Mouse (Mus musculus): ENCODE results near the gene Plin5. TPM values are rescaled to one million over a fixed set of nuclear protein-coding genes. Genes with fewer than 3 reads are reported as not detected.
A peak's percentile ranks its signal among the peaks of the same experiment; 100 is the strongest.
"Not testable (repeated sequence)": the region's sequence is repeated elsewhere in the genome, so short reads cannot be mapped to it uniquely, and the experiment has no call there.

Gene Plin5
- total RNA-seq, 2 experiments from 2014 or later, result 0.64 to 0.87 TPM

GRCm38 (mm10) chr17:56109219-56110051 is 8.0 kb downstream of the Plin5 start, which contains the start of gene Plin4:
TSS of gene Plin4 (minus strand) at chr17:56109803.
- no peak for DNase-seq (ENCODE audit: low spot score in 2 of 2)
- intact Hi-C loops (cut with DNase I), result no loop called here

DNA sequence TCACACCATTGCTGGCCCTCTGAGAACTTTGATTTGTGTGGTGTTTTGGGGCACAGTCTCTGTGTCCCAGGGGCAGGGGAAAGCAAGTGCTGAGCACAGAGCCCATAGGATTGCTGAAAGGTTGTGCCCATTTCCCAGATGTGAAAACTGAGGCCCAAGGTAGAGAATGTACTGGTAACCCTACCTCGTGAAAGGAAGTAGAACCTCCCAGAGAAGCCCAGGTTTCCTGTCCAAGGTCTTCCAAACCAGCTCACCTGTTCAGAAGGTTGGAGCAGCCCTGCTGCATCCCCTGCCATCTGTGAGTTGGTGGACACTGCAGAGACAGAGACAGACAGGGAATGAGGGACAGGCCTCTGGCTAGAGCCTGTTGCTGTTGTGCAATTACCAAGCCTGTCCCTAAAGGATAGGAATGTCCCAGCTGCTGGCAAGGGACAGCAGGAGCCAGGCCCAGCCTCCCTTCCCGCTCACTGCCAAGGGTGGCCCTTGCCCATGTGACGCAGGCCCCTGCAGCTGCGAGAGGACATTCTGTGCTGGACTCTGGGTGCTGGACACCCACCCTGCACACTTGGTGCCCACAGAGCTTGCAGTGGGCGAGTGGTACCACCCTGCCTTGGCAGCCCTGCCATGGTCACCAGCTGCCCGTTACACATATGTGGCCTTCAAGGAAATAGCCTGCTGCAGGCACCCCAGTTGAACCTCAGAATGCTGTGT is 8.9 kb downstream of the Plin5 start:
- intact Hi-C loops (cut with DNase I), result no loop called here
- DNase-seq (ENCODE audit: low spot score in 2 of 2), result peak; percentile 60 to 71

GRCm38 (mm10) chr17:56107736-56108135 is 9.7 kb downstream of the Plin5 start:
- intact Hi-C loops (cut with DNase I), result no loop called here
- no peak for DNase-seq (ENCODE audit: low spot score in 2 of 2)

DNA sequence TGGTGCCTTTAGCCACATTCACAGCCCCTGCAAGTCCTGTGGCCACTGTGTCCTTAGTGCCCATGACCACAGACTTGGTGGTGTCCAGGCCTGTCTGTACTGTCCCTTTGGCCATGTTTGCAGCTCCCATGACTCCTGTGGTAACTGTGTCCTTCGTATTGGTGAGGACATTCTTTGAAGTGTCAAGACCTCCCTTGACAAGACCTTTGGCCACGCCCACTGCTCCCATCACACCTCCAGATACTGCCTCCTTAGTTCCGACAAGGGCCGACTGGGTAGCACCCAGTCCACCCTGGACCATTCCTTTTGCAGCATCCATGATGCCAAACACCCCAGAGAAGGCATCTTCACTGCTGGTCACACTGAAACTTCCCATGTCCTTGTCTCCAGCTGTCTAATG is 10.4 kb downstream of the Plin5 start:
- intact Hi-C loops (cut with DNase I), result no loop called here
- DNase-seq (ENCODE audit: low spot score in 2 of 2), result no peak

DNA sequence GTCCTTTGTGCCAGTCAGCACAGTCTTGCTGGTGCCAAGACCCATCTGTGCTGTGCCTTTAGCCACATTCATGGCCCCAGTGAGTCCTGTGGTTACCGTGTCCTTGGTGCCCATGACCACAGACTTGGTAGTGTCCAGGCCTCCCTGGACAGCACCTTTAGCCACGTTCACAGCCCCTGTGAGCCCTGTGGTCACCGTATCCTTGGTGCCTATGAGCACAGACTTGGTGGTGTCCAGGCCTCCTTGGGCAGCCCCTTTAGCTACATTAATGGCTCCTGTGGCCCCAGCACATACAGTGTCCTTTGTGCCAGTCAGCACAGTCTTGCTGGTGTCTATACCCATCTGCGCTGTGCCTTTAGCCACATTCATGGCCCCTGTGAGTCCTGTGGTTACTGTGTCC is 11.0 kb downstream of the Plin5 start:
- intact Hi-C loops (cut with DNase I); DNase-seq (ENCODE audit: low spot score in 2 of 2): not testable (repeated sequence)

DNA sequence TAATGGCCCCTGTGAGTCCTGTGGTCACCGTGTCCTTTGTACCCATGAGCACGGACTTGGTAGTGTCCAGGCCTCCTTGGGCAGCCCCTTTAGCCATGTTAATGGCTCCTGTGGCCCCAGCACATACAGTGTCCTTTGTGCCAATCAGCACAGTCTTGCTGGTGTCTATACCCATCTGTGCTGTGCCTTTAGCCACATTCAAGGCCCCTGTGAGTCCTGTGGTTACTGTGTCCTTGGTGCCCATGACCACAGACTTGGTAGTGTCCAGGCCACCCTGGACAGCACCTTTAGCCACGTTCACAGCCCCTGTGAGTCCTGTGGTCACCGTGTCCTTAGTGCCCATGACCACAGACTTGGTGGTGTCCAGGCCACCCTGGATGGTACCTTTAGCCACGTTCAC is 12.6 kb downstream of the Plin5 start:
- intact Hi-C loops (cut with DNase I); DNase-seq (ENCODE audit: low spot score in 2 of 2): not testable (repeated sequence)

DNA sequence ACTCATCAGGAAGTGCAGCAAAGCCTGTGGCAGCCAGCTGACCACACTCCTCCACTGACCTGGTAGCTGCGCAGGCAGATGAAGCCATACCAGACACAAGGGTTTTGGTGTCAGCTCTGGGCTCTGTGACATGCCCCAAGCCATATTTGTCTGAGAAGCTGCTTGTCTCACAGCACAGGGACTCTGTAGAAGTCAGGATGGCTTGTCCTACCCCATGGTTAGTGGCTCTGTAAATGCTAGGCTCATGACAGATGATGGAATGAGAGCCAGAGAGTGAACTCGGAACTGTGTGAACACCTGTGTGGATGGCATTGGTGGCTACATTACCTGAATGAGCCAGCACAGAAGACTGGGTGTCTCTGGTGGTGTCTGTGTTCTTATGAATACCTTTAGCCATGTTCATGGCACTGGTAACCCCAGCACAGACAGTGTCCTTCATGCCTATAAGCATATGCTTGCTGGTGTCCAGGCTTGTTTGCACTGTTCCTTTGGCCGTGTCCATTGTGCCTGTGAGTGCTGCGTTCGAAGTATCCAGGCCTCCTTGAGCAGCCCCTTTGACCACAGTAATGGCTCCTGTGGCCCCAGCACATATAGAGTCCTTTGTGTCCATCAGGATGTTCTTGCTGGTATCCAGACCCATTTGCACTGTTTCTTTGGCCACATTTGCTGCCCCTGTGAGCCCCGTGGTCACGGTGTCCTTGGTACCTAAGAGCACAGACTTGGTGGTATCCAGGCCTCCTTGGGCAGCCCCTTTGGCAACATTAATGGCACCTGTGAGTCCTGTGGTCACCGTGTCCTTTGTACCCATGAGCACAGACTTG is 13.7 kb downstream of the Plin5 start:
- intact Hi-C loops (cut with DNase I), result no loop called here
- no peak for DNase-seq (ENCODE audit: low spot score in 2 of 2)

GRCm38 (mm10) chr17:56102927-56103326 is 14.5 kb downstream of the Plin5 start:
- intact Hi-C loops (cut with DNase I), result no loop called here

DNA sequence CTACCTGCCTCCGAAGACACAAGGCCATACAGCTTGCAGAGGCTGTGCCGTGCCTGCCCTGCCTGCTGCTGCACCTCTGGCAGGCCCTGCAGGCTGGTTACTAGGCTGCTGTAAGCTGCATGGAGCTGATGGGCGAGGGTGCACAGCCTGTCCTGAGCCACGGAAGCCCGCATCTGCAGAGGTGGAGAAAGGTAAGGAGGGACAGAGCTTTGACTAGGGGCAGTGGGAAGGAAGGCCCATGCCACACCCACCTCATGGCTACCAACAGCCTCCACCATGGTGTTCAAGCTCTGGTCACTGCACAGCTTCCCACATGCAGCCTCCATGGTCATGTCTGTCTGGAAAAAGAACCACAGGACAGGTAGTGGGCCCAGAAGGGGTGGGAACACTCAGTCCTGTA is 15.2 kb downstream of the Plin5 start:
- intact Hi-C loops (cut with DNase I), result no loop called here
- no peak for DNase-seq (ENCODE audit: low spot score in 2 of 2)

More at GRCm38 (mm10) chr17:56102927-56103326, 14.5 kb downstream of the Plin5 start:
- no peak for DNase-seq (ENCODE audit: low spot score in 2 of 2)

- intact Hi-C loops (cut with DNase I), result no loop called here
- no peak for DNase-seq (ENCODE audit: low spot score in 2 of 2)
Measured at GRCm38 (mm10) chr17:56100811-56101210, 16.6 kb downstream of the Plin5 start.

- no peak for DNase-seq (ENCODE audit: low spot score in 2 of 2)
- intact Hi-C loops (cut with DNase I), result no loop called here
Measured at GRCm38 (mm10) chr17:56098711-56099572, 18.5 kb downstream of the Plin5 start.

GRCm38 (mm10) chr17:56098180-56098579 is 19.2 kb downstream of the Plin5 start:
- DNase-seq (ENCODE audit: low spot score in 2 of 2), result no peak

DNA sequence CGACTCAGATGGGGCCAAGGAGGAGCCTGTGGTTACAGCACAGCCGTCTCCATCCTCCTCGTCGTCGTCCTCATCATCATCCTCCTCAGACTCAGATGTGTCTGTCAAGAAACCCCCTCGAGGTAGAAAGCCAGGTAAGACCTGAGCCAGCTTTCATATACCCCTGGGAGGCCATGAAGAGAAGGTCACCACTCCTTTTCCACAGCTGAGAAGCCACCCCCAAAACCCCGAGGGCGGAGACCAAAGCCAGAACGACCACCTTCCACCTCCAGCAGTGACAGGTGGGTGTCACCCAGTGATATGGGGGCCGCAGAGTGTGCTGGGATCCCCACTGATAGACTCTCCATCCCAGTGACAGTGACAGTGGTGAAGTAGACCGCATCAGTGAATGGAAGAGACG is 20.5 kb downstream of the Plin5 start:
- DNase-seq (ENCODE audit: low spot score in 2 of 2), result no peak
- intact Hi-C loops (cut with DNase I), result no loop called here

More at GRCm38 (mm10) chr17:56098180-56098579, 19.2 kb downstream of the Plin5 start:
- intact Hi-C loops (cut with DNase I), result no loop called here

DNA sequence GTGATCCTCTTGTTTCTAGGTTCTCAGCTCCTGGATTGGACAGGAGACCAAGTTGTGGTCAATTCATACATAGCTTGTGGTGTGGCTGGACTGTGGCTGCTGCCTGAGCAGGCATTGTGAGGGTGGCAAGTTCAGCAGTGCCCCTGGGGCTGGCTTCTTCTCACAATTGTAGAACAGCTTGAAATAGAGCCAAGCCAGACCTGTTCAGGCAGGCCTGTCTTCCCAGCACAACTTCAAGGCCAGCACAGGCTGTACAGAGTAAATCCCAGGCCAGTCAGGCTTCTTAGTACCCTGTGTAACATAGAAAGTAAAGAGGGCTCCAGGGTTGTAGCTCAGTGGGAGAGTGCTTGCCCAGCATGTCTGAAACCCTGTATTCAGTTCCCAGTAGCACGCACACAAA is 24.6 kb downstream of the Plin5 start:
- intact Hi-C loops (cut with DNase I), result no loop called here
- no peak for DNase-seq (ENCODE audit: low spot score in 2 of 2)

DNA sequence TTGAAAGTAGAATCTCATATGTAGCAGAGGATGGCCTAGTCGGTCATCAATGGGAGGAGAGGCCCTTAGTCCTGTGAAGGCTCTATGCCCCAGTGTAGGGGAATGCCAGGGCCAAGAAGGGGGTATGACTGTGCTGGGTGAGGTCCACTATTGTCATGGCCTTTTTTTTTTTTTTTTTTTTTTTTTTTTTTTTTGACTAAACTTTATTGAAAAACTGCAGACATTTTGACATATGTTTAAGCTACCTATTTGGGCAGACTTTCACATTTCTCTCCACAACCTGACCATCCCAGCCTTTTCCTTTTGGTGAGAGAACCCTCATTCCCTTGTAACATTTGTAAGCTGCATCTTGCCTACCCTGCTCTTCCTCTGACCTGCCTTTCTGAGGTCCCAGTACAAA is 25.1 kb downstream of the Plin5 start:
- intact Hi-C loops (cut with DNase I), result no loop called here
- DNase-seq (ENCODE audit: low spot score in 2 of 2), result no peak

GRCm38 (mm10) chr17:56080781-56081585 is 36.4 kb downstream of the Plin5 start:
- intact Hi-C loops (cut with DNase I), result loop anchor here (5.0 kb wide), 1 partner anchor 176 kb away; the partner anchor contains the start of gene Fem1a
- peak; percentile 64 to 69 for DNase-seq (ENCODE audit: low spot score in 2 of 2)

DNA sequence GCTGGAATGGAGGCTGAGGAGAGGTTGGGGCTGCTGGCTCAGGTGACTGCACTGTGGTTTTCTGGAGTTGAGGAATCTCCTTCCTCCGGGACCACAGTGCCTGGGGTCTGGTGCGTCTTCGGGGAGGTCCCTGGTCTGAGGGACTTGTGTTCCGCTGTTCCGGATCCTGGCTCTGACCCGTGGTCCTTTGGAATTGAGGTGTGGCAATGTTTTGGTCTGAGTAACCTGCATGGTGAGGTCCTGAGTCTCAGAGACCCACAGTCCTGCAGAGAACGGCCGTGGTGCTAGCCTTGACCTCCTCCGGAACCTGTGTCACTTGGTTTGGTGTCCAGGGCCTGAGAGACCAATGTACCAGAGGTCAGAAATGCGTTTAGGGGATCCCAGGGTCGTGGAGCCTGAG is 37.5 kb downstream of the Plin5 start:
- no peak for DNase-seq (ENCODE audit: low spot score in 2 of 2)
- intact Hi-C loops (cut with DNase I), result loop anchor here (5.0 kb wide), 2 partner anchors 123 to 177 kb away; partner anchors contain the start of genes Fem1a and Yju2

Data from left cerebral cortex, postnatal 25 days (tissue).